Mouse (Mus musculus) heart, adult 8-10 months (tissue): Measurements from ENCODE around the gene Nsmf. TPM values are rescaled to one million over a fixed set of nuclear protein-coding genes. Genes with fewer than 3 reads are reported as not detected.

Experiments used
- DNase-seq: peaks from one replicate; pipeline ENCODE4 v3.0.0; 2022; ENCODE audit warnings: low spot score
- microRNA-seq: library from miRNA; unstranded; fragments of <30 nt; microRNA quantifications from one replicate; pipeline ENCODE4 v1.2.0, GENCODE M21; 2022
- total RNA-seq, 4 experiments: library from RNA; stranded (reverse); gene quantifications; 2 replicates each; pipeline ENCODE4 v1.2.4; 2022

The Nsmf gene
- total RNA-seq, 4 experiments from 2014 or later = 11.7 to 15.9 (median 12.2) TPM

GRCm38 (mm10) chr2:25085571-25085970, 31.4 kb downstream of the Nsmf start:
- no peak for DNase-seq

- DNase-seq = no peak
Observed at GRCm38 (mm10) chr2:25087842-25088241, 33.7 kb downstream of the Nsmf start.

GRCm38 (mm10) chr2:25088636-25089035, 34.5 kb downstream of the Nsmf start:
- DNase-seq = no peak

GRCm38 (mm10) chr2:25094785-25095108, 40.6 kb downstream of the Nsmf start:
- DNase-seq = no peak

GRCm38 (mm10) chr2:25095109-25095850, 41.1 kb downstream of the Nsmf start, which contains the start of gene Noxa1:
Gene Noxa1 (minus strand): TSS chr2:25095149.
- no peak for DNase-seq

- no peak for DNase-seq
Observed at GRCm38 (mm10) chr2:25098005-25098615, 44.0 kb downstream of the Nsmf start.

- peak; percentile 22 for DNase-seq
Observed at GRCm38 (mm10) chr2:25098956-25099355, 44.8 kb downstream of the Nsmf start.

- DNase-seq = no peak
Observed at GRCm38 (mm10) chr2:25099703-25100102, 45.5 kb downstream of the Nsmf start.

- DNase-seq = no peak
Observed at GRCm38 (mm10) chr2:25104122-25104521, 50.0 kb downstream of the Nsmf start.

GRCm38 (mm10) chr2:25106045-25106444, 51.9 kb downstream of the Nsmf start:
- peak; percentile 23 for DNase-seq

- no peak for DNase-seq
Observed at GRCm38 (mm10) chr2:25109487-25109886, 55.3 kb downstream of the Nsmf start.

GRCm38 (mm10) chr2:25110505-25111183, 56.5 kb downstream of the Nsmf start:
- peak; percentile 28 for DNase-seq

- peak; percentile 43 for DNase-seq
Observed at GRCm38 (mm10) chr2:25111184-25111791, 57.1 kb downstream of the Nsmf start.

Small RNAs within 50 kb of the gene (microRNA-seq; reads per million reads assigned to microRNA genes)
- gene Gm24328 (not detected), gene Mir7664 (not detected)

Other genes starting within 250 kb of the Nsmf start
- 10 to 100 TPM; 26.9 to 35.6 (median 31.4) TPM for gene Ehmt1, start 134.7 kb upstream of the Nsmf start, total RNA-seq
- 1 to 10 TPM; 3.0 to 6.7 (median 5.4) TPM for gene Arrdc1, start 119.1 kb upstream of the Nsmf start, total RNA-seq
- 10 to 100 TPM; 14.9 to 17.6 (median 17.1) TPM for gene Zmynd19, start 104.6 kb upstream of the Nsmf start, total RNA-seq
- 1 to 10 TPM; 4.6 to 7.5 (median 6.2) TPM for gene Dph7, start 92.0 kb upstream of the Nsmf start, total RNA-seq
- gene Mrpl41, start 79.3 kb upstream of the Nsmf start, total RNA-seq = 100 to 1,000 TPM in 1 of 4 experiments, 10 to 100 TPM in 3; 89.6 to 108 (median 95.0) TPM
- 10 to 100 TPM; 25.2 to 36.0 (median 28.7) TPM for gene Pnpla7, start 78.3 kb upstream of the Nsmf start, total RNA-seq
- not detected for gene Entpd8, start 25.9 kb downstream of the Nsmf start, total RNA-seq
- gene Noxa1, start 40.8 kb downstream of the Nsmf start, total RNA-seq = not detected
- 1 to 10 TPM; 5.0 to 9.4 (median 9.2) TPM for gene Nrarp, start 126.4 kb downstream of the Nsmf start, total RNA-seq
- gene Tor4a, start 142.5 kb downstream of the Nsmf start, total RNA-seq = 1 to 10 TPM; 3.9 to 5.0 (median 4.7) TPM
- 10 to 100 TPM; 38.5 to 49.3 (median 39.5) TPM for gene Nelfb, start 157.1 kb downstream of the Nsmf start, total RNA-seq
- gene Stpg3, start 160.3 kb downstream of the Nsmf start, total RNA-seq = not detected
- gene Fam166a, start 164.4 kb downstream of the Nsmf start, total RNA-seq = not detected
- gene Tubb4b, start 170.3 kb downstream of the Nsmf start, total RNA-seq = 100 to 1,000 TPM; 308 to 380 (median 323) TPM
- gene Slc34a3, start 180.0 kb downstream of the Nsmf start, total RNA-seq = not detected
- not detected for gene Rnf224, start 182.4 kb downstream of the Nsmf start, total RNA-seq
- 1 to 10 TPM in 2 of 4 experiments, under 1 TPM in 2; 0.53 to 1.7 (median 1.2) TPM for gene Rnf208, start 187.9 kb downstream of the Nsmf start, total RNA-seq
- not detected for gene Cysrt1, start 188.1 kb downstream of the Nsmf start, total RNA-seq
- 1 to 10 TPM; 1.8 to 2.4 (median 2.1) TPM for gene AL732309.1, start 192.5 kb downstream of the Nsmf start, total RNA-seq
- 10 to 100 TPM; 11.4 to 16.1 (median 13.6) TPM for gene Tmem203, start 201.1 kb downstream of the Nsmf start, total RNA-seq
- 1 to 10 TPM; 4.0 to 8.6 (median 6.7) TPM for gene Tprn, start 208.3 kb downstream of the Nsmf start, total RNA-seq
- 10 to 100 TPM; 39.5 to 47.1 (median 40.1) TPM for gene Ssna1, start 218.1 kb downstream of the Nsmf start, total RNA-seq
- 10 to 100 TPM; 36.8 to 39.8 (median 37.6) TPM for gene Anapc2, start 218.1 kb downstream of the Nsmf start, total RNA-seq
- gene Tmem210, start 233.8 kb downstream of the Nsmf start, total RNA-seq = not detected
- not detected for gene Lrrc26, start 235.6 kb downstream of the Nsmf start, total RNA-seq